Mouse (Mus musculus) heart, embryonic 14.5 days (tissue): ENCODE measurements around the gene Mettl16. TPM values are rescaled to one million over a fixed set of nuclear protein-coding genes. Genes with fewer than 3 reads are reported as not detected.

Experiments used
- ATAC-seq: fragments of 200-750 bp; cut with Nextera tagmentation; 2 replicates; pipeline ENCODE4 v1.8.0; 2017; ENCODE audit warnings: low read depth, moderate TSS enrichment; ENCODE audit not compliant: insufficient number of reproducible peaks, insufficient read depth, low FRiP score
- H3K27ac ChIP-seq, 2 experiments: fragments of 200-500 bp in 1 of 2; fragments of 300-500 bp in 1 of 2; sonication (generic) in 1 of 2; replicated peaks in 1 of 2; 2 replicates each; pipeline ENCODE4 v1.5.1; 2012 to 2014; ENCODE audit warnings: low read depth in 2 of 2, low read length in 2 of 2, control low read depth in 1 of 2, mild to moderate bottlenecking in 1 of 2, mixed read lengths in 1 of 2; ENCODE audit not compliant: control insufficient read depth in 1 of 2, insufficient read depth in 1 of 2
- H3K27me3 ChIP-seq: fragments of 300-500 bp; sonication (generic); 2 replicates; pipeline ENCODE4 v1.6.1; 2014; ENCODE audit warnings: mild to moderate bottlenecking, low read length, control low read depth; ENCODE audit not compliant: control insufficient read depth, insufficient read depth
- H3K36me3 ChIP-seq: fragments of 300-500 bp; sonication (generic); 2 replicates; pipeline ENCODE4 v1.6.1; 2014; ENCODE audit warnings: mild to moderate bottlenecking, control low read depth, low read length, mixed read lengths; ENCODE audit not compliant: control insufficient read depth, insufficient read depth
- H3K4me1 ChIP-seq, 2 experiments: fragments of 200-500 bp in 1 of 2; fragments of 300-500 bp in 1 of 2; sonication (generic) in 1 of 2; 2 replicates each; pipeline ENCODE4 v1.6.1; 2012 to 2014; ENCODE audit warnings: low read length in 2 of 2, control low read depth in 1 of 2, mixed read lengths in 1 of 2; ENCODE audit not compliant: control insufficient read depth in 2 of 2, insufficient read depth in 2 of 2
- H3K4me2 ChIP-seq: fragments of 300-500 bp; sonication (generic); 2 replicates; pipeline ENCODE4 v1.6.1; 2014; ENCODE audit warnings: mild to moderate bottlenecking, low read length
- H3K4me3 ChIP-seq, 2 experiments: fragments of 200-500 bp in 1 of 2; fragments of 300-500 bp in 1 of 2; sonication (generic) in 1 of 2; 2 replicates each; pipeline ENCODE4 v1.5.1; 2012 to 2014; ENCODE audit warnings: low read length in 2 of 2, mild to moderate bottlenecking in 2 of 2, control low read depth in 1 of 2, low read depth in 1 of 2, moderate library complexity in 1 of 2; ENCODE audit not compliant: control insufficient read depth in 1 of 2, insufficient read depth in 1 of 2
- H3K9ac ChIP-seq: fragments of 300-500 bp; sonication (generic); 2 replicates; pipeline ENCODE4 v1.6.1; 2014; ENCODE audit warnings: mild to moderate bottlenecking, low read length
- H3K9me3 ChIP-seq: fragments of 300-500 bp; sonication (generic); 2 replicates; pipeline ENCODE4 v1.6.1; 2016; ENCODE audit warnings: low read length, control low read depth; ENCODE audit not compliant: control insufficient read depth
- WGBS: fragments of 180-500 bp; shearing (Covaris S2); extraction: QIAGEN DNeasy Blood & Tissue Kit; methylation state at CpG from one replicate; pipeline ENCODE4 v1.1.7; 2014; 5-methylcytosine and 5-hydroxymethylcytosine counted together
- polyA plus RNA-seq: library from polyadenylated mRNA; unstranded; fragments of >200 nt; fragmentation: Nextera tagmentation; extraction: Ambion mirVana; gene quantifications from 2 replicates; pipeline ENCODE4 v1.2.1, GENCODE M21; 2014

Mettl16 gene
- 20.3 and 21.4 TPM in 2 replicates for polyA plus RNA-seq

DNA sequence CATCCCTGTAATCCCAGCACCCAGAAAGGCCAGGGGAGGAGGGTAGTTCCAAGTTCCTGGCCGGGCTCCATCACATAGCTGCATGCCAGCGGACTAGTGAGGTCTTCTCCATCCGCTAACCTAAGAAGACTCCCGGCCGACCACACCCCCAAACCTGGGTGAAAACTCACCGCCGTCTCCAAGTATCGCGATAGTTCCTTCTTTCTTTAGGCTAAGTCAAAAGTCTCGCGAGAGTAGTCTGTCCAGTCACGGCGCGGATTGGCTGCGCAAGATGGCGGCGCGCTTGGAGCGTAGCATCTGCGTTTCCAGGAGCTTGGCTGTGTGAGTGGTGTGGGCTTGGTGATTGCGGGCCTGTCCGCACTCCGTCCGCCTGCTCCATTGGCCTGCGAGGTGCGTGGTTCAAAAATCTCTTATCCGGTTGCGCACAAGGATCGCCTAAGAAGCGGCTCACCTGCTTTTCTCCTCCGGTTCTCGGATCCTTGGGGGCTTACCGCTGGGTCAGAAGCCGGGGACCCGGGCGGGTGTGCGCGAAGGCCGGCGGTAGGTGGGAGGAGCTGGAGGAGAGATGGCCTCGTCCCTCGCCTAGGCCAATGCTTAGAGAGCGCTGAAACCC, at the start of gene Mettl16:
Gene Mettl16 (plus strand): TSS at position 236 of the 613 bp plus-strand sequence.
- Histone ChIP-seq H3K27me3 (no peaks in the 10 kb centered on the region), H3K4me3 (peak within 1 kb of the TSS; percentile 80 to 90), H3K4me2 (peak within 1 kb of the TSS; percentile 87), H3K9ac (peak within 1 kb of the TSS; percentile 84), H3K4me1 (peaks cover 0 to 12% of the 10 kb centered on the region in 2 experiments; a peak in 2 of 4 replicates), H3K9me3 (no peaks in the 10 kb centered on the region), H3K36me3 (peaks cover 25% of the 10 kb centered on the region), H3K27ac (peak within 1 kb of the TSS; percentile 92 to 95)
- peak; percentile 92 for ATAC-seq
- WGBS: under 1% methylated on average over 43 of the region's 43 CpGs

DNA sequence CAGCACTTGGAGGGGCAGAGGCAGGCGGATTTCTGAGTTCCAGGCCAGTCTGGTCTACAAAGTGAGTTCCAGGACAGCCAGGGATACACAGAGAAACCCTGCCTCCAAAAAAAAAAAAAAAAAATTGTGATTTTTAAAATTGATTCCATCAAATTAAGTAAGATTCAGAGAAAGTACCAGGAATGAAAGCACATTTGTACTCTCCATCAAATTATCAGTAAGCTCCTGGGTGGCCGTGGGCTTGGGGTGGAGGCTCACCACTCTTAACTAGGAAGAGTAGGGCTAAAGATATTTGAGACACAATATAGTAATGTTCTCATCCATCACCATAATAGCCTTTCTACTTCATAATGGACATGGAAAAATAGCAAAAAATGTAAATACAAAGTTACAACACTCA, 49.5 kb upstream of the Mettl16 start:
- Histone ChIP-seq H3K9me3 (no peaks in the 10 kb centered on the region), H3K9ac (no peak overlapping the region), H3K36me3 (no peaks in the 10 kb centered on the region), H3K27me3 (no peaks in the 10 kb centered on the region), H3K27ac (0 out of 4 replicates have a peak overlapping the region, but pooled peaks of 1 of the 2 experiments have one; percentile 19), H3K4me1 (peaks cover 0 to 39% of the 10 kb centered on the region in 2 experiments; a peak in 3 of 4 replicates), H3K4me2 (peak overlapping the region; percentile 52), H3K4me3 (no peak overlapping the region; a peak in 1 of 4 replicates)
- ATAC-seq: no peak
- 37% methylated on average over 2 of the region's 2 CpGs for WGBS

- Histone ChIP-seq H3K27me3 (no peaks in the 10 kb centered on the region), H3K9me3 (no peaks in the 10 kb centered on the region), H3K9ac (peak overlapping the region; percentile 68), H3K36me3 (no peaks in the 10 kb centered on the region), H3K4me1 (peaks cover 0 to 35% of the 10 kb centered on the region in 2 experiments; a peak in 3 of 4 replicates), H3K4me3 (peak overlapping the region; percentile 21 to 97), H3K4me2 (peak overlapping the region; percentile 90), H3K27ac (no peak overlapping the region; a peak in 1 of 4 replicates)
- 42% methylated on average over 3 of the region's 3 CpGs for WGBS
- no peak for ATAC-seq
Measured at GRCm38 (mm10) chr11:74721971-74722370, 48.7 kb upstream of the Mettl16 start.

GRCm38 (mm10) chr11:74723357-74724234, 47.0 kb upstream of the Mettl16 start:
- H3K36me3 ChIP-seq: no peaks in the 10 kb centered on the region
- peak overlapping the region; percentile 92 to 97 for H3K4me3 ChIP-seq
- WGBS: under 1% methylated on average over 51 of the region's 75 CpGs
- H3K4me2 ChIP-seq: peak overlapping the region; percentile 90
- no peaks in the 10 kb centered on the region for H3K27me3 ChIP-seq
- peak overlapping the region; percentile 95 to 99 for H3K27ac ChIP-seq
- no peaks in the 10 kb centered on the region for H3K9me3 ChIP-seq
- H3K9ac ChIP-seq: peak overlapping the region; percentile 100
- H3K4me1 ChIP-seq: peaks cover 0 to 34% of the 10 kb centered on the region in 2 experiments; a peak in 3 of 4 replicates
- ATAC-seq: peak; percentile 80

- peak; percentile 98 for ATAC-seq
- Histone ChIP-seq H3K27me3 (no peaks in the 10 kb centered on the region), H3K4me1 (peaks cover 0 to 31% of the 10 kb centered on the region in 2 experiments; a peak in 3 of 4 replicates), H3K27ac (peak within 1 kb of the TSS; percentile 98 to 99), H3K4me2 (peak within 1 kb of the TSS; percentile 90), H3K4me3 (peak within 1 kb of the TSS; percentile 92 to 97), H3K9ac (peak within 1 kb of the TSS; percentile 100), H3K36me3 (no peaks in the 10 kb centered on the region), H3K9me3 (no peaks in the 10 kb centered on the region)
- under 1% methylated on average over 37 of the region's 56 CpGs for WGBS
Measured at GRCm38 (mm10) chr11:74724235-74724791, 46.3 kb upstream of the Mettl16 start, which contains the start of gene Pafah1b1. Gene Pafah1b1 (minus strand): TSS chr11:74724670.

DNA sequence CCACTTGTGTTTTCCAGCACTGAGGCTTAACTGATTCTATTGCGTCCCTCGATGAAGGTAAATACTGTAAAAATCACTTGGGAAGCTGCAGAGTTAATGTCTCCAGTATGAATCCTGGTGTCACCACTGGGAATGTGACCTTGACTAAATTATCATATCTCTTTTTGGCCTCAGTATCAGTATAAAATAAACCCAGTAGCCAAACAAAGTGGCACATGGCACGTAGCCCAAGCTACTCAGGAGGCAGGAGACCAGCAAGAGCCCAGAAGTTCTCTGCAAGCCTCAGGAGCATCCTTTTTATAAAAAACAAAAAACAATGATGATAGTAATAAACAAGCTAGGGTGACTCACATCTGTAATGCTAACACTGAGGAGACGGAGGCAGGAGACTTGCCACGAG, 45.4 kb upstream of the Mettl16 start:
- Histone ChIP-seq H3K4me3 (peak overlapping the region in 1 of 2 experiments; percentile 97; a peak in 2 of 4 replicates), H3K27ac (peak overlapping the region; percentile 41 to 99), H3K27me3 (no peaks in the 10 kb centered on the region), H3K9ac (peak overlapping the region; percentile 100), H3K9me3 (no peaks in the 10 kb centered on the region), H3K4me2 (peak overlapping the region; percentile 74), H3K36me3 (no peaks in the 10 kb centered on the region), H3K4me1 (peaks cover 0 to 24% of the 10 kb centered on the region in 2 experiments; a peak in 3 of 4 replicates)
- ATAC-seq: no peak
- 36% methylated on average over 5 of the region's 5 CpGs for WGBS

DNA sequence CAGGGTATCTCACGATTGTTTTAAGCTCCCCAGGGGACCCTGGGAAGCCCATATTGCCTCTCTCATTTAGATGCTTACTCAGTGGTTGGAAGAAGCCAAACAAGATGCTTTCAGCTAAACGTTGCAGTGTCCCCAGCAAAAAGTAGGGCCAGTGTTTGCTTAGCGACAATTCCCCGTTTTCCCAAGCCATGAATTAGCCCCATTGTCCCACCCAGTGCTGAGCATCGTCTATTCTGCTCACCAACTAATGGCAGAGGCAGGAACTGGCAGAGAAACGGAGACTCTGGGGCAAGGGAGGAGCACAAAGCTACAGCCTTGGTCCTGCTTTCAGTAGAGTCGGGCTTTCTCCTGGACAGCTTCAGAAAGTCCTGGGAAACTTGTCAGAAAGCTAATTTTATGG, 35.7 kb upstream of the Mettl16 start:
- Histone ChIP-seq H3K9me3 (no peaks in the 10 kb centered on the region), H3K4me3 (no peak overlapping the region), H3K36me3 (no peaks in the 10 kb centered on the region), H3K9ac (no peak overlapping the region), H3K4me1 (no peaks in the 10 kb centered on the region), H3K4me2 (no peak overlapping the region), H3K27me3 (no peaks in the 10 kb centered on the region), H3K27ac (no peak overlapping the region)
- 34% methylated on average over 7 of the region's 7 CpGs for WGBS
- ATAC-seq: no peak
